Comparison of ENCODE assay signal across 24 mouse cellular contexts in genomic region chr5:20847010-20847409, GRCm38 (mm10). TPM values are rescaled to one million over a fixed set of nuclear protein-coding genes. Genes with fewer than 3 reads are reported as not detected.
DNase-seq lines count a peak whose midpoint lies in the region; ATAC-seq and TF ChIP-seq lines count a peak whose summit lies in the region.
"Had no signal": no experiment of that assay in that cellular context is flagged by ENCODE, and none has a peak within 500 bp of the region (broad histone marks: within the 10 kb centered on the region; RNA-seq: fewer than 3 reads in every experiment).

No protein-coding gene starts in this region.

- no peak overlapping the region for H3K9ac ChIP-seq in MEL (ENCODE audit: control insufficient read depth, low read depth, low read length, poor library complexity, severe bottlenecking)
- H3K9ac ChIP-seq: embryonic facial prominence, embryonic 13.5 days; forebrain, embryonic 13.5 days; hindbrain, embryonic 13.5 days had no signal

- H3K27me3 ChIP-seq in MEL (ENCODE audit: control insufficient read depth in 1 of 2, insufficient read depth in 2 of 2, low read length in 2 of 2): no peaks in the 10 kb centered on the region
- no peaks in the 10 kb centered on the region for H3K27me3 ChIP-seq in splenic B cell, adult 2 months (ENCODE audit: control insufficient read depth, insufficient read depth, low read length, poor library complexity, severe bottlenecking)
- H3K27me3 ChIP-seq: embryonic facial prominence, embryonic 13.5 days; forebrain, embryonic 13.5 days; hindbrain, embryonic 13.5 days; Patski had no signal

- no peak for TF ChIP-seq EP300 in MEL (IDR thresholded peaks at IDR 0.05; ENCODE audit: low read depth in 1 of 2, low read length in 2 of 2)

- no peaks in the 10 kb centered on the region for H3K9me3 ChIP-seq in MEL (replicated peaks; ENCODE audit: insufficient read depth, low read length)
- H3K9me3 ChIP-seq: embryonic facial prominence, embryonic 13.5 days; forebrain, embryonic 10.5 days; forebrain, embryonic 13.5 days; heart, embryonic 10.5 days; hindbrain, embryonic 10.5 days; hindbrain, embryonic 13.5 days had no signal

- TF ChIP-seq CTCF in MEL (IDR thresholded peaks at IDR 0.05 in 2 of 3, conservative IDR thresholded peaks at IDR 0.05 in 1 of 3; ENCODE audit: control insufficient read depth in 1 of 3, insufficient read depth in 1 of 3, low read depth in 2 of 3, low read length in 3 of 3, poor library complexity in 1 of 3, severe bottlenecking in 1 of 3): no peak

- peak; percentile 32 for DNase-seq in MEL (ENCODE audit: low read depth, low spot score)
- DNase-seq in splenic B cell, adult 2 months (ENCODE audit: low read depth, low spot score): peak; percentile 34
- no peak for DNase-seq in left cerebral cortex, adult 9 months (ENCODE audit: low spot score in 2 of 2)
- DNase-seq in testis, postnatal 10 days (ENCODE audit: low spot score): no peak
- DNase-seq: adrenal gland, postnatal 10 days; adrenal gland, postnatal 36 days; cerebellum, adult 18-20 months; cerebellum, adult 9-10 months; cerebellum, postnatal 14 days; gastrocnemius, adult 2 months; gastrocnemius, postnatal 25 days; heart, adult 2 months had no signal

- ATAC-seq in granulocyte monocyte progenitor cell, adult 5-6 weeks (replicated peaks; ENCODE audit: poor library complexity, severe bottlenecking): peak; percentile 87
- ATAC-seq in megakaryocyte progenitor cell, adult 5-6 weeks (replicated peaks; ENCODE audit: poor library complexity): peak; percentile 78
- ATAC-seq in erythroblast, adult 5-6 weeks (replicated peaks; ENCODE audit: low FRiP score, poor library complexity, severe bottlenecking): no peak
- ATAC-seq: forebrain, embryonic 13.5 days; forebrain, embryonic 16.5 days; intestine, postnatal 0 days; Patski had no signal

- H3K4me3 ChIP-seq in MEL (ENCODE audit: control insufficient read depth in 1 of 2, insufficient read depth in 1 of 2, low read depth in 2 of 2, low read length in 2 of 2): no peak overlapping the region
- H3K4me3 ChIP-seq: embryonic facial prominence, embryonic 13.5 days; forebrain, embryonic 10.5 days; forebrain, embryonic 13.5 days; gastrocnemius, adult 2 months; heart, adult 2 months; heart, embryonic 10.5 days; hindbrain, embryonic 10.5 days; hindbrain, embryonic 13.5 days had no signal

- no peak for TF ChIP-seq RAD21 in MEL (IDR thresholded peaks at IDR 0.05; ENCODE audit: low read depth, low read length)

- no peak for TF ChIP-seq POLR2A in MEL (IDR thresholded peaks at IDR 0.05; ENCODE audit: control insufficient read depth in 1 of 2, insufficient read depth in 1 of 2, low read depth in 1 of 2, low read length in 2 of 2, poor library complexity in 1 of 2)

- H3K79me2 ChIP-seq in MEL (ENCODE audit: control insufficient read depth, insufficient read depth, low read length, poor library complexity): peaks cover 3% of the 10 kb centered on the region; the same call in 1 of the 2 replicates

- peaks cover 0 to 5% of the 10 kb centered on the region in 2 experiments; a peak in 2 of 4 replicates for H3K4me1 ChIP-seq in MEL (ENCODE audit: control insufficient read depth in 1 of 2, insufficient read depth in 2 of 2, low read length in 2 of 2)
- H3K4me1 ChIP-seq: forebrain, embryonic 10.5 days; hindbrain, embryonic 10.5 days; hindbrain, embryonic 13.5 days had no signal

- peaks cover 0 to 7% of the 10 kb centered on the region in 2 experiments for H3K36me3 ChIP-seq in MEL (ENCODE audit: control insufficient read depth in 1 of 2, insufficient read depth in 2 of 2, low read length in 2 of 2)
- no peaks in the 10 kb centered on the region for H3K36me3 ChIP-seq in splenic B cell, adult 2 months (ENCODE audit: control insufficient read depth, insufficient read depth, low read length, poor library complexity, severe bottlenecking)
- H3K36me3 ChIP-seq: embryonic facial prominence, embryonic 13.5 days; forebrain, embryonic 10.5 days; heart, embryonic 10.5 days; hindbrain, embryonic 10.5 days; hindbrain, embryonic 13.5 days had no signal

- no peak overlapping the region for H3K27ac ChIP-seq in MEL (ENCODE audit: control insufficient read depth, low read depth, low read length)
- H3K27ac ChIP-seq: embryonic facial prominence, embryonic 13.5 days; forebrain, embryonic 10.5 days; forebrain, embryonic 13.5 days; gastrocnemius, adult 2 months; heart, adult 2 months; heart, embryonic 10.5 days; hindbrain, embryonic 10.5 days; hindbrain, embryonic 13.5 days had no signal

TF ChIP-seq in MEL, 35 proteins besides CTCF, POLR2A, EP300 and RAD21:
- TF ChIP-seq KAT2A (conservative IDR thresholded peaks at IDR 0.05; ENCODE audit: low read depth, low read length) (no peak), ZMIZ1 (IDR thresholded peaks at IDR 0.05; ENCODE audit: low read depth, low read length) (no peak), POLR2AphosphoS5 (IDR thresholded peaks at IDR 0.05; ENCODE audit: borderline replicate concordance, low read depth, low read length) (no peak), MEF2A (IDR thresholded peaks at IDR 0.05; ENCODE audit: extremely low read depth, insufficient replicate concordance, low read depth, low read length, poor library complexity, severe bottlenecking) (no peak), HCFC1 (IDR thresholded peaks at IDR 0.05; ENCODE audit: low read depth, low read length) (no peak), SMC3 (IDR thresholded peaks at IDR 0.05; ENCODE audit: low read depth, low read length) (no peak), RCOR1 (IDR thresholded peaks at IDR 0.05; ENCODE audit: low read depth, low read length) (no peak), TBP (IDR thresholded peaks at IDR 0.05; ENCODE audit: low read depth, low read length) (no peak)

RNA-seq across cellular contexts. Expression of gene Phtf2, which starts 34.9 kb away (rescaled TPM):
- total RNA-seq in MEL (2012; rRNA removed): 18.2 and 20.0 TPM in 2 replicates
- 10 to 100 TPM in 1 of 2 experiments, not detected in 1; 20.0 TPM for polyA plus RNA-seq in MEL (2012; ENCODE audit: insufficient read depth in 1 of 2, insufficient read length in 2 of 2, low read depth in 1 of 2, low replicate concordance in 2 of 2, missing spikeins in 1 of 2)
- total RNA-seq in granulocyte monocyte progenitor cell, adult 5-6 weeks (2014; fragmentation: Nextera tagmentation): 11.2 and 17.7 TPM in 2 replicates
- total RNA-seq in granulocyte monocyte progenitor cell, adult 5-6 weeks (2017): 12.3 and 12.6 TPM in 2 replicates
- 9.7 and 15.2 TPM in 2 replicates for total RNA-seq in megakaryocyte progenitor cell, adult 5-6 weeks (2015)
- total RNA-seq in megakaryocyte progenitor cell, adult 5-6 weeks (2017): 10.0 and 23.0 TPM in 2 replicates
- 5.8 and 6.5 TPM in 2 replicates for total RNA-seq in erythroblast, adult 5-6 weeks (2015; ENCODE audit: low replicate concordance)
- 5.7 and 6.4 TPM in 2 replicates for total RNA-seq in erythroblast, adult 5-6 weeks (2017; ENCODE audit: low replicate concordance)

RNA-seq across cellular contexts. Expression of gene Tmem60, which starts 35.0 kb away (rescaled TPM):
- total RNA-seq in MEL (2012; rRNA removed): 22.4 and 23.5 TPM in 2 replicates
- polyA plus RNA-seq in MEL (2012; ENCODE audit: insufficient read depth in 1 of 2, insufficient read length in 2 of 2, low read depth in 1 of 2, low replicate concordance in 2 of 2, missing spikeins in 1 of 2): 10 to 100 TPM in 1 of 2 experiments, not detected in 1; 37.4 TPM
- 25.9 and 39.1 TPM in 2 replicates for total RNA-seq in granulocyte monocyte progenitor cell, adult 5-6 weeks (2014; fragmentation: Nextera tagmentation)
- 13.6 and 18.0 TPM in 2 replicates for total RNA-seq in granulocyte monocyte progenitor cell, adult 5-6 weeks (2017)
- 29.5 and 34.9 TPM in 2 replicates for total RNA-seq in megakaryocyte progenitor cell, adult 5-6 weeks (2015)
- 12.6 and 14.0 TPM in 2 replicates for total RNA-seq in megakaryocyte progenitor cell, adult 5-6 weeks (2017)
- 16.1 and 37.8 TPM in 2 replicates for total RNA-seq in erythroblast, adult 5-6 weeks (2015; ENCODE audit: low replicate concordance)
- total RNA-seq in erythroblast, adult 5-6 weeks (2017; ENCODE audit: low replicate concordance): 2.8 and 7.0 TPM in 2 replicates

Comparison
In these comparisons a context has a peak if more than half of its experiments do, and no peak if none do; other contexts are left out.
1. DNase-seq: peak in MEL (single experiment) and splenic B cell, adult 2 months (single experiment); none in left cerebral cortex, adult 9 months (0 of 2) and testis, postnatal 10 days (single experiment).